In genomic region chr10:118001971-118002370, GRCm38 (mm10) we compare ENCODE assay signal across 19 mouse cellular contexts.
A peak's percentile ranks its signal among the peaks of the same experiment; 100 is the strongest.
DNase-seq lines count a peak whose midpoint lies in the region.
"Had no signal": no experiment of that assay in that cellular context is flagged by ENCODE, and none has a peak within 500 bp of the region (broad histone marks: within the 10 kb centered on the region; RNA-seq: fewer than 3 reads in every experiment).

No protein-coding gene starts in this region.

- H3K4me3 ChIP-seq in heart, embryonic 10.5 days: no peak overlapping the region
- H3K4me3 ChIP-seq: embryonic facial prominence, embryonic 12.5 days; heart, embryonic 15.5 days; limb, embryonic 12.5 days; neural tube, embryonic 13.5 days had no signal

- intact Hi-C loops in heart, postnatal 36 days (cut with DNase I): no loop called here
- intact Hi-C loops in left cerebral cortex, postnatal 14 days (cut with DNase I): no loop called here

- no peaks in the 10 kb centered on the region for H3K27me3 ChIP-seq in heart, embryonic 10.5 days (ENCODE audit: insufficient read depth, poor library complexity, severe bottlenecking)
- H3K27me3 ChIP-seq: embryonic facial prominence, embryonic 12.5 days; heart, embryonic 15.5 days; limb, embryonic 12.5 days; neural tube, embryonic 13.5 days had no signal

- DNase-seq in heart, embryonic 10.5 days (ENCODE audit: low spot score): peak; percentile 30
- no peak for DNase-seq in heart, postnatal 36 days
- peak; percentile 40 to 44 for DNase-seq in spleen, postnatal 36 days (ENCODE audit: low spot score in 2 of 2)
- DNase-seq in spleen, postnatal 10 days (ENCODE audit: low spot score in 2 of 2): no peak
- DNase-seq in naive thymus-derived CD4-positive, alpha-beta T cell, adult 2 months (ENCODE audit: low read depth): peak; percentile 77
- peak; percentile 29 for DNase-seq in thymus, postnatal 4 days
- no peak for DNase-seq in adrenal gland, adult 18-20 months (ENCODE audit: low spot score in 2 of 2)
- no peak for DNase-seq in left cerebral cortex, postnatal 14 days (ENCODE audit: low spot score in 2 of 2)
- DNase-seq: cerebellum, adult 11 months; kidney, adult 11 months; kidney, postnatal 14 days had no signal

- H3K36me3 ChIP-seq in heart, embryonic 10.5 days: no peaks in the 10 kb centered on the region
- H3K36me3 ChIP-seq: embryonic facial prominence, embryonic 12.5 days; G1E; heart, embryonic 15.5 days; limb, embryonic 12.5 days; neural tube, embryonic 13.5 days had no signal

- H3K9me3 ChIP-seq in heart, embryonic 10.5 days: no peaks in the 10 kb centered on the region
- H3K9me3 ChIP-seq: embryonic facial prominence, embryonic 12.5 days; heart, embryonic 15.5 days; limb, embryonic 12.5 days; neural tube, embryonic 13.5 days had no signal

- H3K27ac ChIP-seq in heart, embryonic 10.5 days: no peak overlapping the region
- H3K27ac ChIP-seq: embryonic facial prominence, embryonic 12.5 days; hindbrain, embryonic 14.5 days; limb, embryonic 12.5 days; macrophage; neural tube, embryonic 13.5 days; stomach, postnatal 0 days had no signal

- peaks cover 10% of the 10 kb centered on the region; the same call in 1 of the 2 replicates for H3K4me1 ChIP-seq in heart, embryonic 10.5 days

- 57% methylated on average over 7 of the region's 7 CpGs for WGBS in heart, embryonic 10.5 days

Comparison
In these comparisons a context has a peak if more than half of its experiments do, and no peak if none do; other contexts are left out.
1. DNase-seq: peak in heart, embryonic 10.5 days (single experiment), spleen, postnatal 36 days (2 of 2), naive thymus-derived CD4-positive, alpha-beta T cell, adult 2 months (single experiment) and thymus, postnatal 4 days (single experiment); none in heart, postnatal 36 days (0 of 2), spleen, postnatal 10 days (0 of 2), adrenal gland, adult 18-20 months (0 of 2) and left cerebral cortex, postnatal 14 days (0 of 2).